Mouse (Mus musculus): ENCODE results near the gene Retreg1.

Retreg1 gene

DNA sequence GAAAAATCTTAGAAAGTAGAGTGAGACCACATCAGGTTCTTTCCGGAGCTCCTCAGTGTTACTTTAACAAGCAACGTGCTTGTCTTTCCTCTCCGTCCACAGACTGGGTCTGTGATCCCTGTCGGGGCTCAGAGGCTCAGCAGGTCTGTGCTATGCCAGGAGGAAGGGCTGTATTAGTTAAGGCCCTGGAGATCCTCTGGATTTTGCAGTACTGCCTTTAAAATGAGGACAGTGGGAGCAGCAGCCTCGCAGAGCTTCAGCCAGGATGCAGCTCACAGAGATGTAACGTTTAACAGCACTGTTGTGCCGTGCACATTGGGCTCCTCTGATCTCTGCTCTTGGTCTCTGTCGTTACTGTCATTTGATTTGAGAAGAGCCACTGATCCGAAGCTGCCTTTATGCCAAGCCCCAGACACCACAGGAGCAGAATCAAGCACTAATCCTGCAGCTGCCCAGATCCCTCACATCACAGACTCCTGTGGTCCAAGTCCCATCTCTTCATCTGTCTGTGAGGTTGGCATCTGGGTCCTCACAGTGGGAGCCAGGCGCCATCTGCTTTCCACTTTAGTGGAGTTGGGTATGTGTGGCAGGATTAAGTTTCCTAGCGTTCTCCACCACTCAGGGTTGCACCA lies 72.7 kb downstream of the Retreg1 start:
- DNase-seq (ENCODE audit: extremely low read depth, insufficient read length, low spot score), result peak; percentile 20

DNA sequence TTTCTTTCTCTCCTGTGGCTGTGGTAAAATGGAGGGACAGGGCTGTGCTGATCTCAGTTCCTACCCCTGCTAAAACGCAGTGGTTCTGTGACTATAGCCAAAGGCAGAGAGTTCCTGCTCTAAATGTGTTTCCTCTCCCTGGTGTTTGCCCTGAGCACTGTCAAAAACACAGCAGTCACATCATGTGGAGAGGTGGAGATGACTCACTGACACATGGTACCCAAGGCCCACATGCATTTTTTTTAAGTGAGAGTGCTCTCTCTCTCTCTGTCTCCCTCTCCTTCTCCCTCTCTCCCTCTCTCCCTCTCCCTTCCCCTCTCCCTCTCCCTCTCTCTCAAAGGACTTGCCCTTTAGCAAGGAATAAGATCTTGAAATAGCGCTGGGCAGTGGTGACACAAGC lies 73.3 kb downstream of the Retreg1 start:
- DNase-seq (ENCODE audit: extremely low read depth, insufficient read length, low spot score), result peak; percentile 76

DNA sequence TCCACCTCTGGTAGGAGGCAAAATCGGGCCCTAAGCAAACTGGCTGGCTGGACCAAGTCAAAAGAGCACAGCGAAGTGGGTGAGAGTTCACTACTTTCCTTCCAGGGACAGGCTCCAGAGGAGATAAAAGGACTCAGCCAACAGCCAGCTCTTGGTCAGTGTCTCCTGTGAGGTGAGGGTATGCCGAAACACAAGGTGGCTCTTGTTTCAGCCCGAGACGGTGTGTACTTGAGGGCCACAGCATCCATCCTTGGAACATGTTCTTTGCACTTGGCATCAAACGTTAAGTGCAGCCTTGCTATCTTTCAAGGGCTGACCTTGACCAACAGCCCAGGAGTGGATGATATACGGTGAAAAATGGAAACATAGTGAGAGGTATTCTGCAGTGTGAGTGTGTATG lies 75.7 kb downstream of the Retreg1 start:
- DNase-seq (ENCODE audit: extremely low read depth, insufficient read length, low spot score), result no peak

DNA sequence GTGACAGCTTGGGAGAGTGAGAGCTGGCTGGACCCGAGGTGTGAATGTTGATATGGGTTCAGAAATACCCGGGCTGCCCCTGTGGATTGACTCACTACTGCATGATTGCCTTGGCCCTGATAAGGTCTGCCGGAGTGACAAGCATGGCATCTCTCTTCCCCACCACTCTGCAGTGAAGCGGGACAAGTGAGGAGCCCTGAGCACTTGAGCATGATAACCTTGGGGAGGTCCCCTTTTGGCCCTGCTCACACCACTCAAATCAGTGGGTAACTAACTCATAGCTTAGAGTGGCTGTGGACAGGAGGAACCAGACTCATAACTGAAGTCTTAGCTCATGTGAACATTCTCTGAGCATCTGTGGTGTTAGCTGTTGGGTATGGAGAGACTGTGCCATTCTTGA lies 77.0 kb downstream of the Retreg1 start:
- DNase-seq (ENCODE audit: extremely low read depth, insufficient read length, low spot score), result no peak

DNA sequence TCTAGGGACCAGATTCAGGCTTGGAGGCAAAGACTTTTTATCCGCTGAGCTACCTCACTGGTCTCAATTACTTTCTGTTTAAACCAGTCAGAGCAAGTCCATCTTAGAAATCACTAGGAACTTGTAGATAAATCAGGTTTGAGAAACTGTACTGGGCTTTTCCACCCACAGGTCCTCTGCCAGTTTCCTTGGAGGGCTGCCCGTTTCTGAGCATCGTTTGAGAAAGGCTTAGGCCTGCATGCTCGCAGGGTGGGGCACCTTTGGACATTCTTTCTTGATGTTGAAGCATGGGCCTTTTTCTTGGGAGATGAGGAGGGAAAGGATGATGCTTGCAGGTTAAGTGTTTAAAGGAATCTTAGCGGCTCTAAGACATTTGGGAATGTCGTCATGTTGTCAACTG lies 77.9 kb downstream of the Retreg1 start:
- no peak for DNase-seq (ENCODE audit: extremely low read depth, insufficient read length, low spot score)

DNA sequence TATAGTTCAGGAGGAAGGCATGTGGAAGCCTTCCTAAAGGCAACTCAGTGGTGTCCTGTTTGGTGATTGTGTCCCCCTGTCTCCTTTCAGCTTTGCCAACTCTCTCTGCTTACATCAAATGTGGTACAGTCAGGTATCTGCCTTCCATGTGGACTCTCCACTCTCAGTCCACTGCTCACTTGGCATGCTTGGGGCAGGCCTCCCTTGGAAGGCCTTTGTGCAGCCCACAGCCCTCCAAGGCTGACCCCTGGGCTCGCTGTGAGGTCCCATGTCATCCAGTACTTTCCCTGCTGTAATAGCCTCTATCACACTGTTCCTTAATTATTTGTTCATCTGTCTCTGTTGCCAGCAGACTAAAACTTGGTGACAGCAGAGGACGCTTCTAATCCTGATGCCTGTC lies 79.0 kb downstream of the Retreg1 start:
- no peak for DNase-seq (ENCODE audit: extremely low read depth, insufficient read length, low spot score)

DNA sequence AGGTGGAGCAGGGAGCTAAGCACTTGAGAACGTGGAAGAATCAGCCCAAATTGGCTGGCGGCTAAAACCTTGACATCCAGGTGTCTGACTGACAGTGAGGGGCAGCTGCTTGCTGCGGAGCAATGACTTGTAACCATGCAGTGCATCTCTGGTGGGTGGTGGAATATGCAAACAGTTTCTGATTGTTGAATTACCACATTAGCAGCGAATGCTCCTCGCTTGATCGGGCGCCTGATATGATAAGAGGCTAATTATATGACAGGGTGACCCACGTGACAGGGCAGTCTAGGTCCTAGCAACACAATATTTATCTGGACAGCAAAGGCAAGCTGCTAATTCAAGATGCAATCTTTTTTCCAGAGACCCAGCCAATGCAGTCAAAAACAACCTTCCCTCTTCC lies 80.9 kb downstream of the Retreg1 start:
- no peak for DNase-seq (ENCODE audit: extremely low read depth, insufficient read length, low spot score)

DNA sequence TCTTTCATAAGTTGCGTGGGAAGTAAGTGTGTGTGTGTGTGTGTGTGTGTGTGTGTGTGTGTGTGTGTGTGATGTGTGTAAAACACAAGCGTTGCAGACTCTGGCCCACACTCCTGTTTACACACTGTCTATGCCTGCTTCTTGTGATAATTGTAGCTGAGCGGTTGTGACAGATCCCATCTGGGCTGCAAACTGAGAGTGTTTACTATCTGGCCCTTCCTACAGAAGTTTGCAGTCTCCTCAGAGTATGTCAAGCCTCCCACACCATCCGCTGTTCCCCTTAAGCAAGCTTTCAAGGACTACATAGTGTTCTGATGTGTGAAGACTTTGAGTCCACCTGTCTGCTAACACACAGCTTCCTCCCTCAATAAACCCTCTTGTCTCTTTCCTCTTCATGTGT lies 83.2 kb downstream of the Retreg1 start:
- DNase-seq (ENCODE audit: extremely low read depth, insufficient read length, low spot score), result no peak

DNA sequence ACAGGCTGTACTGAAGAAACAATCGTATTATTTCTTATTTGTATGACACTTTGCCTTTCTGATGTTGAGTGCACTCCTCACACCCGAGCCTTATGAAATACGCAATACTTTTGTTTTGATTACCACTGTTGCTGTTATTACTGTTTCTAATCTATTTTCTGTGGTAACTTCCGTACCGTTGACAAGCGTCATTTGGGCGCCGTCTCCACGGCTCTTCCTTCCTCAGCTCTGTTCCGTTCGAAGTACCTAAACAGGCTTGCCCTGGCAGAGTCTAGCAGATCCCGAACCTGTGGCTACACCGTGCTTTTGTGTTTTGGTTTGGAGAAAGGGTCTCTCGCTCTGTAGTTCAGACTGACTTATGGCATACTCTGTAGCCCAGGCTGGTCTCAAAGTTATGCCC lies 84.1 kb downstream of the Retreg1 start:
- DNase-seq (ENCODE audit: extremely low read depth, insufficient read length, low spot score), result no peak

DNA sequence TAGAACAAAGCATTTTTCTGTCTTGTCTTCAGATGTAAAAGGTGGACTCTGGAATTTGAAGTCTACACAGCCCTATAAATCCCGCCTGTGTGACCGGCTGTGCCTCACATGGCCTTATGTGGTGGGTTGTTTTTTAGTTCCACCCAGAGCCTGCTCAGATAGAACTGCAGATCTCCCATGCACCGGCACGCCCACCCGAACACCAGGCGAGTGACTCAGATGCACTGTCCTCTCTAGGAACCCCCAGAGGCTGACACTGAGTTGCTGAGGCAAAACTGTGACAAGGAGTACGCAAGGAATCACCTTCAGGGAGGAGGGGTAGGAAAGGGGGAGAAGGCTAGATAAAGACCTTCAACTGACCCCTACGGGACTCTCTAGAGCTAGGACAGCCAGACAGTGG lies 85.0 kb downstream of the Retreg1 start:
- DNase-seq (ENCODE audit: extremely low read depth, insufficient read length, low spot score), result no peak

DNA sequence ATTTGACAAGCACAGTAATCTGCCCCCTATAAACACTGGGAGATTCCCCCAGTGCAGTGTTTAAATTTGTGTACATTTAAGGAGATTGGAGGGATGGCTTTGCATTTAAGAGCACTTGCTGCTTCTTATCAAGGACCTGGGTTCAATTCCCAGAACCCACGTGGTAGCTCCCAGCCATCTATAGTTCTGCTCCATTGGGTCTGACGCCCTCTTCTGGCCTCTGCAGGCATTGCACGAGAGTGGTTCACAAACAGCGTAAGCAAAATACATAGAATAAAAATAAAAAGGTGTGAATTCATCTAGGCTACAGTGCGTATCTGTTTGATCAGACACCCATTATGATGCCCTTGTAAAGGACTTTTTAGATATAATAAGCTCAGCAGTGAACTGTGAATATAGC lies 85.9 kb downstream of the Retreg1 start:
- no peak for DNase-seq (ENCODE audit: extremely low read depth, insufficient read length, low spot score)

DNA sequence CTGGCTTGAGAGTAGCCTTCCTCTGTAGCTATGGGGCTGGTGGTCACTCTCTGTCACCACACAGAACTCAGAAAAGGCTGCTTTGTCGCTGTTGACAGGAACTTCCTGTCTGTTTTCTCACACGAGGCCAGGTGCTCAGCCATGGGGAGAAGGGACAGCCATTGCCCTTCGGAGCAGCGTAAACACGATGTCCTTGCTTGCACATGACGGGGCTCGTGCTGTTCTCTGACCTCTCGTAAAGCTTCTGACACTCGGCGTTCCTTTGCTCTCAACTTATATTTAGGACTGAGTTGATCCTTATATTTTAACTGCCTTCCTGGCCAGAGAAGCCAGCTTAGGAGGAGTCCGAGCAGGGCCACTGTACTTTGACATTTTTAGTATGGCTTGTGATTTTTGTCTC lies 86.5 kb downstream of the Retreg1 start:
- DNase-seq (ENCODE audit: extremely low read depth, insufficient read length, low spot score), result no peak

DNA sequence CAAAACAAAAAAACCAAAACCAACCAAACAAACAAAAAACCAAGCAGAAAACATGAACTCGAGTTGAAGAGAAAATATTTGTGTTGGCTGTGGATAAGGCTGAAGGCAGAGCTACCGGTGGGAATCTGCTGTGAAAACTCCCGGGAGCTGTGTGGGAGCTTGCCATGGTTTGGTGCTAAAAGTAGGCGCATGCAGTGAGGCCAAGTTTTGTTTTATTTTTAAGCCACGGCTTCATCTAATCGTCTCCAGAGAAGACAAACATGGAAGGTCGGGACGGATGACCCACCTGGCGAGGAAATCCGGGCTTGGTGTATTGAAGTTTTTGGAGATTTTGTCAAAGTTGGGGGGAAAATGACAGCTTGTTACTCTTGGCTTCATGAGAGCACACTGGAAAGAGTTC lies 87.0 kb downstream of the Retreg1 start:
- no peak for DNase-seq (ENCODE audit: extremely low read depth, insufficient read length, low spot score)

DNA sequence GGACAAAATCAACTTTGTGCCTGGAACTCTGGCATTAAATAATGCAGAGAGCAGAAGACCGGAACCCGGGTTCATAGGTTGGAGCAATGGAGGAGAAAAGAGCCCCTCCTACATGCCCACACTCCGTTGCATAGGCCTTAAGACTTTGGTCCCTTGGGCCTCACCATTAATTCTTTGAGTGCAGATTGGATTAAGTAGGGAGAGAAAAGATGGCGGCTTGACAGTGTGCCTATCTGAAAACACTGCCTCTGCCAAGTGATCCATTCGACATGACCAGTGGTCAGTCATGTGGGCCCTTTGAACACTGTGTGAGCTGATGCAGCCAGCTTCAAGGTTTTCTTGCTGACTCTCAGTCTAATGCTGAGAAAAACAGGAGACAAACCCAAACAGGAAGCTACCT lies 87.7 kb downstream of the Retreg1 start:
- DNase-seq (ENCODE audit: extremely low read depth, insufficient read length, low spot score), result no peak

DNA sequence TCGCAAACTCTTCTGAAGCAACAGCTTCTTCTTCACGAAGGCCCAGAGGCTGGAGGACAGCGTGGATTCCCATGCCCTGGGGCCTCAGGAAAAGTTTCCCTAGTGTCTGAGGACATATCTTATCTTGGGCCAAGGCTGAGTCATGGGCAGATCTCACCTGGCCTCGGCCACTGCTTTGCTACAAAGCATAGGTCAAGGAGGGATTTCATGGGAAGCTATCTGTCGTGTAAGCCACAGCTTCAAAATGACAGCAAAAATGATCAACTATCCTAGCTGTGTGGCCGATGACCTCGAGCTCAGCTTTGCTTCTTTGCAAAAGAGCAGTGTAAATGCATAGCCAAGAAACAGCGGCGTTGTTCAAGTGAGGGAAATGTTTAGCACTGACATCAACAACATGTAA lies 89.5 kb downstream of the Retreg1 start:
- DNase-seq (ENCODE audit: extremely low read depth, insufficient read length, low spot score), result no peak

DNA sequence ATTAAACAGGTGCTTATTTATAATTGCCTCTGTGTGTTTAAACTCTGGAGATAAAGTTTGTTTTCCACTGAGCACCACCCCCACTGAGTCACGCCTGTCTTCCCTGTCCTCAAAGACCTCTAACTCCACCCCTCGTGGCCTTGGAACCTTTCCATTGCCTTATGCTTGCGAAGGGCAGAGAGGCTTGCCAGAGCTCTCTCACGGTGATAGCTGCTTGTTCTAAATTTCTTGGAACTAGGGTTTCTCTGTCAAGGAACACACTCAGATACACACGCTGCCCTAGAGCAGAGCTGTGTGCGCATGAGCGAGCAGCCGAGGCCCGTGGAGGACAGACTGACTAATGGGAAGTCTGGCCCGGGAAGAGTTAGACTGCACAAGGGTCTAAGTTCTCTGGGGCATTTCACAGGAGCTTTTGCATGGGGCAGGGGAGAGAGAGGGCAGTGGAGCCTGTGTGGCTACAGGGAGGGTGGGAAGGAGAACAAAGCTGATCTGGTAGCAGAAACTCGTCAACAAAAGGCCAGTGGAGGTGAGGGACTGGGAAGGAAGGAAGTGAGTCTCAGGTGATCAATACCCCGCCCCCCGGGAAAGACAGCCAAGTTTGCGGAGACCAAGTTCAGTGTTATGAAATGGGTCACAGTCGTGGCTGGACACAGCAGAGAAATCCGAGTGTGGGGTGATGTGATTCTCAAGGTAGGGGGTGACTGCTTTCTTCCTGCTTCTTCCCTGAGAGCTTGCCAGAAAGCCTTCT lies 90.1 kb downstream of the Retreg1 start:
- DNase-seq (ENCODE audit: extremely low read depth, insufficient read length, low spot score), result peak; percentile 73

DNA sequence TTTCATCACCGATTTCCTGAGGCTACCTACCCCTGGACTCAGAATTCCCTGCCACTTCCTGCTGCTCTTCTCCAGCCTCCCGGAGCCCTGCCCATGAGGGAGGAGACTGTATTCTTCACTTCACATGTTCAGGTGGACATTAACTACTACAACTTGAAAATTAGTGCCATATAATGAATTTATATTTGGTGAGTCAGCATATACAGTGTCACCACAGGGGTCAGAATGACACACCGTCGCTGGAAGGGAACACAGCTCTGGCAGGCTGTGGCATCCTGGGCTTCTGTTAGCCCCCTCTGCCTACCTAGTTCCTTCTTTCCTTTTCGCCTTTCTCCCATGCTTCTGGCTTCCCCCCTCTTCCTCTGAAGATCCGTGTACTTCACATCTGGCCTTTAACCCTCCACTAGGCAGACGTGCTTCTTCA lies 90.7 kb downstream of the Retreg1 start:
- no peak for DNase-seq (ENCODE audit: extremely low read depth, insufficient read length, low spot score)

DNA sequence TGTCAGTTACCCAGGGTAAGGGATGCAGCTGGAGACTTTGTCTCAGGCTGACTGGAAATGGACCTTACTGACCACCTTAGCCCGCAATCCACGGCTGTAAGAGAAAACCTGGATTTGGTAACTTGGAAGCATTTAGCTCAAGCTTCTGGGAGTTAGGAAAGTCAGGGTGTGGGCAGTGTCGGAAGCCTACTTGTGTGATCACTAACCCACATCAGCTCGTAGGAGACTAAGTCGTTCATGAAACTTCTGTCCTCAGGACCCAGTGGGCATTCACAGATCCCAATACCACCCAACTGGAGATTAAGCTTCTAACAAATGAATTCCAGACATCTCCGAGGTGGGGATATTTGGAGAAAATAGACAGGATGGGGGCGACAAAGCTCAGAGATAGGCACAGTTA lies 91.4 kb downstream of the Retreg1 start:
- DNase-seq (ENCODE audit: extremely low read depth, insufficient read length, low spot score), result no peak

DNA sequence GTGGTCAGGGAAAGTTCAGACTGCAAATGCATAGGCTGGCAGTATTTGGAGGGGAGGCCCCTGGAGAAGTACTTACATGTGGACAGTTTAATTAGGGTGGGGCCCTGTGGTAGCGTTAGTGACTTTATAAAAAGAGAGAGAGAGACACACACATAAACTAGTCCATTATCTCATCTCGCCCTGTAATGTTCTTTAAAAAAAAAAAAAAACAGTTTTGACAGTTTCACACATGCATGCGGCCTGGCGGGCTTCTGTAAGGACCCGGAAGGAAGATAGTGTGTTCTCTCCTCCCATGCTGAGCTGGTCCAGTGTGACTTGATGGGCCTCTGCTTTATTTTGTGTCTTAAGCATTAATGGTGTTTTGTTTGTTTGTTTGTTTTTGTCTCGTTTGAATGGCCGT lies 95.5 kb downstream of the Retreg1 start:
- no peak for DNase-seq (ENCODE audit: extremely low read depth, insufficient read length, low spot score)

DNA sequence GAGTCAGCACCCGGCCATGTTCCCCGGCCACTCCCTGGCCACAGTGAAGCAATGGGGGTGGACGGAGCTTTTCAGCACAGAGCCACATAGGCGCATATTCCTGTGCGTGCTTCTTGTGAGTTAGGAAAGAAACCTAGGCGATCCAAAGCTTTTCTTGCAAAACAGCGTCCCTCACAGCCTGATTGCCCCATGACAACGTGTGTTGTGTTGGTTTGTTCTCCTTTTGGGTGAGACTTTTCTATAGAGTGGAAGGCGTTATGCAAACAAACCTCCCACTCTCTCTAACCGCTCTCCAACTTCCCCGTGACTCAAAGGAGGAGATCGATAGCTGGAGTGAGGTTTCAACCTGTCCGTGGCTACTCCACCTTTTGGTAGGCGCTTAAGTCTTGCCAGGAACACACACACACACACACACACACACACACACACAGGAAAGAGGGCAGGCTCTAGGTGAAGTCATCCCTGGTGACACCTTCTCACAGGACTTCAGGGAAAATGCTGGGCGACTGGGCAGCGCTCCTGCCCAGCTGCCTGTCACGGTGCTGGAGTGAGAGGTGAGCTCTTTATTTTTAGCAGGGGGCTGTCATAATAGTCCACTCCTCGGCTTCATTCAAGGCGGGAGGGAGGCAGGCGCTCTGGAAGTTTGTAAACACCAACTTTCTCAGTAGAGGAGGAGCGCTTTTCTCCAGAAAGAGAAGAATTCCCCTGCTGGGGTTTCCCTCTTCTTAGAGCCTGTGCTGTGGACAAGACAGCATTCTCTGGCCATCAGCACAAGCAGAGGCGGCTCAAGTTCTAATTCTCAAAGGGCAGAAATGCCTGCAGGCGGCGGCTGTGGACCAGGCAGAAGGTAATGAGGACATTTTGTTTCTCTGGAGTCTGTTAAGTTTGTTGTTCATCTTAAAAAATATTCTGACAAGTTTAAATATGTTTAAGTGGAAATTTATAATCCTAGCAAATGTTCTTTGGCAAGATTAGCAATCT lies 97.7 kb downstream of the Retreg1 start:
- DNase-seq (ENCODE audit: extremely low read depth, insufficient read length, low spot score), result no peak

DNA sequence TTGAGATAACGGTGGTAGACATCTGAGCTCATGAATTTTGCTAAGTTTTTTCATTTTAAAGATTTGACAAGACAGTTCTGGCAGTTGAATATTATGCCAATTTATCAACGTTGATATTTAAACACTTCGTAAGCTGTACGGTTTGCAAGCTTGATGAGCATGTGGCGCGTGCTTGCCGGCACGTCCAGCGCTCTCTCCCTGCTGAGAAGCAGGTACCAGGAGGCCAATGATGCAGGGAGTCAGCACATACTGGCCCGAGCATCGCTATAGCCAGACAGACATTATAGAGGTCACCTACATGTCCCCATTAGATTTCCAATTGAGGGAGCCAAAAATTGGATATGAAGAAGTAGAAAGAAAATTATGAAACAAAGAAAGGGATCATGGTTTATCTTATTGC lies 98.5 kb downstream of the Retreg1 start:
- no peak for DNase-seq (ENCODE audit: extremely low read depth, insufficient read length, low spot score)
